Mouse (Mus musculus) hindbrain, postnatal 0 days (tissue): ENCODE data around the gene Tmem132a. TPM values are rescaled to one million over a fixed set of nuclear protein-coding genes. Genes with fewer than 3 reads are reported as not detected.

Experiments used
- ATAC-seq: fragments of 200-750 bp; cut with Nextera tagmentation; 2 replicates; pipeline ENCODE4 v1.8.0; 2017; ENCODE audit warnings: mild to moderate bottlenecking, moderate TSS enrichment, moderate library complexity
- DNase-seq: peaks from one replicate; pipeline ENCODE4 v3.0.0-alpha.2; 2015; ENCODE audit warnings: low spot score
- H3K27ac ChIP-seq: fragments of 300-500 bp; sonication (generic); 2 replicates; pipeline ENCODE4 v1.5.1; 2014; ENCODE audit warnings: mild to moderate bottlenecking
- H3K27me3 ChIP-seq: fragments of 300-500 bp; sonication (generic); 2 replicates; pipeline ENCODE4 v1.6.1; 2014; ENCODE audit warnings: low read length, mixed read lengths; ENCODE audit not compliant: insufficient read depth
- H3K36me3 ChIP-seq: fragments of 300-500 bp; sonication (generic); 2 replicates; pipeline ENCODE4 v1.6.1; 2014; ENCODE audit warnings: low read length, mixed read lengths; ENCODE audit not compliant: insufficient read depth
- H3K4me1 ChIP-seq: fragments of 300-500 bp; sonication (generic); 2 replicates; pipeline ENCODE4 v1.6.1; 2014; ENCODE audit warnings: antibody characterized with exemption, low read length, mixed read lengths; ENCODE audit not compliant: insufficient read depth
- H3K4me2 ChIP-seq: fragments of 300-500 bp; sonication (generic); 2 replicates; pipeline ENCODE4 v1.6.1; 2014; ENCODE audit warnings: low read depth, mild to moderate bottlenecking, low read length, moderate library complexity, mixed read lengths
- H3K4me3 ChIP-seq: fragments of 300-500 bp; sonication (generic); 2 replicates; pipeline ENCODE4 v1.5.1; 2014; ENCODE audit warnings: low read length
- H3K9ac ChIP-seq: fragments of 300-500 bp; sonication (generic); replicated peaks from 2 replicates; pipeline ENCODE4 v1.6.1; 2014; ENCODE audit warnings: mild to moderate bottlenecking, low read length, moderate library complexity, mixed read lengths
- H3K9me3 ChIP-seq: fragments of 300-500 bp; sonication (generic); 2 replicates; pipeline ENCODE4 v1.6.1; 2016; ENCODE audit warnings: low read length, mixed read lengths
- CTCF ChIP-seq: IDR thresholded peaks from 2 replicates; pipeline ENCODE4 v1.5.1; 2016; ENCODE audit warnings: antibody characterized with exemption, control low read depth, low read depth
- WGBS: fragments of 180-500 bp; shearing (Covaris S2); extraction: QIAGEN DNeasy Blood & Tissue Kit; methylation state at CpG from one replicate; pipeline ENCODE4 v1.1.7; 2014; 5-methylcytosine and 5-hydroxymethylcytosine counted together
- polyA plus RNA-seq: library from polyadenylated mRNA; unstranded; fragments of >200 nt; fragmentation: Nextera tagmentation; extraction: Ambion mirVana; gene quantifications from 2 replicates; pipeline ENCODE4 v1.2.1, GENCODE M21; 2015
- total RNA-seq: library from RNA; depleted of rRNA; stranded (reverse); fragments of >200 nt; gene quantifications from 2 replicates; pipeline ENCODE4 v1.2.3, GENCODE M21; 2014; rRNA removed

The Tmem132a gene
- total RNA-seq, result 358 and 359 TPM in 2 replicates
- 131 and 141 TPM in 2 replicates for polyA plus RNA-seq

DNA sequence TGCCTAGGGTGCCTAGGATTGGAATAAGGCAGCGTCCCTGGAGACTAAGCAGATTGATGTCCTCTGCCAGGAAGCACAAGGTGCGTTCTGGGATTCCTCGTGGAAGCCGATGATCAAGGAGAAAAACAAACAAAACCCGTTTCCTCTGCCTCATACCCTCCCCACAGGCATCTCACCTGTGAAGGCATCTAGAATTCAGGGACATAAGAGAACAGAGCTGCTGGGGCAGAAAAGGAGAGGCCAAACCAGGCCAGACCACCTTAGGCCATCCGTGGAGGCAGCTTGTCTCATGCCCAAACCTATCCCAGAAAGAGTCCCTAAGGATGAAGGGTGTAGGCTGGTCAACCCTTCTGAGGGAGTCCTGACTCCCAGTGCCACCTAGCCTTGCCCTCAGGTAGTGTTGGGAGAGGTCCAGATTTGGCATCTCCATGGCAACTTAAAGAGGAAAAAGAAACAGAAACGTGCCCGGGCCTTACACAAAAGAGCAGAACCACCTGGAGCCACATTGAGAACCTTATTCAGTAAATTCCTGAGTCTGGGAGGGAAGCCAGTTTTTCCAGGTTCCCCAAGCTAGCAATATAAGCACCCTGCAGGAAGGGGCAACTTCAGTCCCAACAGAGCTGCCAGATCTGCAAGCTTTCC is at the start of gene Tmem132a:
Gene Tmem132a (minus strand): TSS at position 55 of the 642 bp plus-strand sequence.
- TF ChIP-seq CTCF, result no peak; the same call in 1 of the 2 replicates
- Histone ChIP-seq H3K4me1 (peaks cover 10% of the 10 kb centered on the region), H3K9ac (peak within 1 kb of the TSS; percentile 90), H3K4me3 (peak within 1 kb of the TSS; percentile 73), H3K4me2 (peak within 1 kb of the TSS; percentile 73), H3K27me3 (no peaks in the 10 kb centered on the region), H3K36me3 (peaks cover 47% of the 10 kb centered on the region), H3K9me3 (no peaks in the 10 kb centered on the region), H3K27ac (peak within 1 kb of the TSS; percentile 87)
- ATAC-seq, result peak; percentile 38
- 5% methylated on average over 8 of the region's 8 CpGs for WGBS
- DNase-seq, result peak; percentile 37

DNA sequence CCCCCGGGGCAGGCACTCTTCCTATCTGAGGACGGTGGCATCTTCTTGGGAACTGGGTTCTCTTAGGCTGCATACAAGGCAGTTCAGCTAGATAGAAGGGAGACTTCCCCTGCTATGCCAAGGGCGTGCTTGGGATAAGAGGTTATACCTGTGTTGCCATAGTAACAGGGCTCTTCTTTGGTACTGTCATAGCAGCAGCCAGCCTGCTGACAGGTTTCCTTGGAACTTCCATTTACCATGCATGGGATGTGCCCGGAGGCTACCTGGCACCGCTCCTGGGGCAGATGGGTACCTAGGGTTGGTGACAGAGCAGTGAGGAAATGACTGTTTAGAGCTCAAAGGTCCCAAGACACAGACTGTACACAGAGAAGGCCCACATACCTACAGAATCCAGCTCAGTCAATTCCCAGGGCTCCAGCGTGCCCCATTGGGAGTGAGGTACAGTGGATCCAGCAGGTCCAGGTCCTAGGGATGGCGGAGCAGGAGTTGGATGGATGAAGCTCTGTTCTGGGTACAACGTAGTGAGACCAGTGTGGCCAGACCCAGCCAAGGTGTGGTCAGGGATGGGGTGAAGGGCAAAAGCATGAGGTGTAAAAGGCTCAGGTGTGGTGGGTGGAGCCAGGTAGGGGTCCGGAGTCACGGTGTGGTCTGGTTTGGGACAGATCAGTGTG is 48.7 kb upstream of the Tmem132a start:
- Histone ChIP-seq H3K4me2 (no peak overlapping the region), H3K9me3 (no peaks in the 10 kb centered on the region), H3K27ac (no peak overlapping the region), H3K4me3 (no peak overlapping the region), H3K27me3 (no peaks in the 10 kb centered on the region), H3K36me3 (no peaks in the 10 kb centered on the region), H3K9ac (no peak overlapping the region), H3K4me1 (no peaks in the 10 kb centered on the region)
- TF ChIP-seq CTCF, result no peak
- peak; percentile 51 for DNase-seq
- peak; percentile 63 for ATAC-seq
- 82% methylated on average over 10 of the region's 10 CpGs for WGBS

DNA sequence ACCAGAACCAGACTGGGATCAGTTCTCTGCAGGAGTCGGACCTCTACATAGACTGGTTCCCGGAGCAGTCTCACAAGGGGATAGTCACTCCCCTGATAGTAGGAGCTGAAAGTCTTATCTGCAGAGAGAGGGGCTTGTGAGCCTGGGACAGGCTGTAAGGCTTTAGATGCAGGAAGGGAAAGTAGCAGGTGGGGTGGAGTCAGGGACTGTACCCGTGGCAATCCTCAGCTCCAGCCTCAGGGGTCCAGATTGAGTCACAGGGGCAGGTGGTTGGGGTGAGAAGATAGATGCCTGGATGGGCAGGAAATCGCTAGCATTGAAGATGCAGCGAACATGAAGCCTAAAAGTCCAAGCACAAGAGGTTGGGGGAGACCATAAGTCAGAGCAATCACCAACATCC is 46.8 kb upstream of the Tmem132a start:
- Histone ChIP-seq H3K36me3 (no peaks in the 10 kb centered on the region), H3K4me3 (no peak overlapping the region), H3K4me1 (no peaks in the 10 kb centered on the region), H3K4me2 (no peak overlapping the region), H3K9me3 (no peaks in the 10 kb centered on the region), H3K9ac (no peak overlapping the region), H3K27ac (no peak overlapping the region), H3K27me3 (no peaks in the 10 kb centered on the region)
- ATAC-seq (no peak), DNase-seq (no peak)
- 71% methylated on average over 5 of the region's 5 CpGs for WGBS
- no peak for TF ChIP-seq CTCF

GRCm38 (mm10) chr19:10914870-10915269 is 45.1 kb upstream of the Tmem132a start:
- H3K27me3 ChIP-seq, result no peaks in the 10 kb centered on the region
- H3K4me3 ChIP-seq, result no peak overlapping the region
- TF ChIP-seq CTCF, result no peak
- 71% methylated on average over 2 of the region's 2 CpGs for WGBS
- no peaks in the 10 kb centered on the region for H3K36me3 ChIP-seq
- no peak overlapping the region for H3K4me2 ChIP-seq
- ATAC-seq (no peak), DNase-seq (no peak)
- no peaks in the 10 kb centered on the region for H3K9me3 ChIP-seq
- H3K27ac ChIP-seq, result no peak overlapping the region
- no peaks in the 10 kb centered on the region for H3K4me1 ChIP-seq
- no peak overlapping the region for H3K9ac ChIP-seq

- no peak overlapping the region for H3K27ac ChIP-seq
- no peaks in the 10 kb centered on the region for H3K9me3 ChIP-seq
- no peak overlapping the region for H3K9ac ChIP-seq
- no peaks in the 10 kb centered on the region for H3K4me1 ChIP-seq
- WGBS, result 66% methylated on average over 7 of the region's 7 CpGs
- no peaks in the 10 kb centered on the region for H3K36me3 ChIP-seq
- no peak overlapping the region for H3K4me2 ChIP-seq
- DNase-seq (no peak), ATAC-seq (no peak)
- no peak overlapping the region for H3K4me3 ChIP-seq
- TF ChIP-seq CTCF, result no peak
- H3K27me3 ChIP-seq, result no peaks in the 10 kb centered on the region
These were observed 44.6 kb upstream of the Tmem132a start for GRCm38 (mm10) chr19:10914291-10914690.

DNA sequence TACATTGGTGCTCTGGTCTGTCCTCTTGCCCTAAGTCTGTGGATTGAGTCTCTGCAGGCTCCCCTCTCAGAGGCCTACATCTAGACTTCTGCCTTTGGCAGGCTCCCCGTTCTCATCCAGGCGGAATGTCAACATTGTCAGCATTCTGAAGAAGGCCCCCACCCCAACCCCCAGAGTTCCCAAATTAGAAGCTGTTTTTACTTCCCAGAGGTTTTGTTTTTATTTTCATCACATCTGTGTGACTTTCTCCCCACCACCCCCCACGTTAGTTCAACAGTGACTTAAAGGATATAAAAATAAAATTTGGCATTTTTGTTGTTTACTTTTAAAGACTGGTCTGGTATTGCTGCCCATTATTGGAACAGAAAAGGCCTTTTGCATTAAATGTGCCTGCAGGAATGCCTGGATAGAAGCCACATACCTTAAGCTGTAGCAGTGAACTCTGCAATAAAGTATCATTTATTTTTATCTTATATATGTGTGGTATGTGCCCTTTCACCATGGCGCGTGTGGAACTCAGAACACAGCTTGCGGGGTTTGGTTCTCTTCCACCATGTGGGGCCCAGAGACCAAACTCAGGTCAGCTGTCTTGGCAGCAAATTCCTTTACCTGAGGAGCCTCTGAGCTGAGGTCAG is 39.5 kb upstream of the Tmem132a start:
- WGBS, result 86% methylated on average over 6 of the region's 6 CpGs
- no peak overlapping the region for H3K27ac ChIP-seq

More for the DNA sequence above, 39.5 kb upstream of the Tmem132a start:
- Histone ChIP-seq H3K27me3 (no peaks in the 10 kb centered on the region), H3K4me1 (no peaks in the 10 kb centered on the region), H3K9ac (no peak overlapping the region), H3K36me3 (peaks cover 25% of the 10 kb centered on the region), H3K4me2 (no peak overlapping the region), H3K9me3 (no peaks in the 10 kb centered on the region), H3K4me3 (no peak overlapping the region)
- no peak for TF ChIP-seq CTCF
- no peak for DNase-seq
- no peak for ATAC-seq
